Mouse (Mus musculus) neural tube, embryonic 10.5 days (tissue): Measurements from ENCODE around the gene Ahdc1.

Source experiments
- DNase-seq: peaks from one replicate; pipeline ENCODE4 v3.0.0-alpha.2; 2017; ENCODE audit warnings: low spot score; ENCODE audit errors: extremely low spot score

Ahdc1 gene

DNA sequence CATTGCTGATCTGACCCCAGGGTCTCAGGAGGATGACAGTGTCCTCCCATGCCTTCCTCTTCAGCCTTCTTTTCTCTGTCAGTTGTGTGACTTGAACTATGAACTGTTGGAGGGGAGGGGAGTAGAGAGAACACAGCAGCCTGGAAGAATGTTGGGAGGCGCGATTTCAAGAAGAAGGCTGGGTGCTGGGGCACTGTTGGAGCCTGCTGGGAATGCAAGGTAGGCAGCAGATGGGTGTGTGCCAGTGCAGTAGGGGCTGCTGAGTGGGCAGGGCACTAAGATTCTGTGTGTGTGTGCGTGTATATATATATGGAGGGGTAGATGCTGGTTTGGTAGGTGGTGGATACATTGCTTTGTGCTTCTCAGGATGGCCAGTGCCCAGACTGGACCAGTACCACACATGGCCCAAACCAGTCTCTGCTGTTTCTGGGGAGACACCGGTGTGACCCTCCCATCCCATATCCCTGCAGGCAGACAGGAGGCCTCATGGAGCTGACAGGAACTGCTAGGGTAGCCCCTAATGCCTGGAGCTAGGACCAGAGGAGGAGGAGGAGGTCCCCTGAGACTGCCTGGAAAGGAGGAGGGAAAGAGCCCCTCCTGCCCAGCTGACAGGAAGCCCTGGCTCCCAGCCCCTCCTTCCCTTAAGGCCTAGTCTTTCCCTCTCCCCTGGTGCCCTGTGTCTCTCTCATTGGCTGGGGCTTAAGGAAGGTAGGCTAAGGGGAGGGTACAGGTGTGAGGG, 5.8 kb downstream of the Ahdc1 start:
- DNase-seq, result no peak

DNA sequence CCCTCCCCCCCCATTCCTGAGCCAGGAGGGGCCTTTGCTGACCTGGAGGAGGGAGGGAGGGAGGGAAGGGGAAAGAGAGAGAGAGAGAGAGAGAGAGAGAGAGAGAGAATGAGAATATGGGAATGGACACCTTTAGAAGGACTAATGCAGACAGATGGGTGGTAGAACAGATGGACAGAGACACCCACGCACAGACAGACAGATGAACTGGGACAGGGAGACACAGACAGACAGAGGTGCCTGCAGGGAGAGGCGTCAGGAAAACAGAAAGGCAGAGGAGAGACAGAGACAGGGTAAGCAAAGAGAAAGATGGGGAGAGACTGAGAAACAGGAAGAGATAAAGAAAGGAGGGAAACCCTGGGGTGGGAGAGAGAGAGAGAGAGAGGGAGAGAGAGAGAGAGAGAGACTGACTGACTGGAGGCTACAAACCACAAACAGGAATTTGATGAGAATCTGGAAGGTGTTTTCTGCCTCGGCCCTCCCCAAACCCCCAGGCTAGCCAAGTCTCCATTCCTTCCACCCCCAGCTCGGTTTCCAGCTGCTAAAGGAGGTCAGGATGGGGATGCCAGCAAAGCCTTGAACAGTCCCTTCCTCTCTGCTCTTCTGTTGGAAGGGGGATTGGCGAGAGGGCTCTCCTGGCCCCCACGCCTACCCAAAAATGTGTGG, 6.7 kb downstream of the Ahdc1 start:
- DNase-seq, result no peak

GRCm38 (mm10) chr4:133018263-133018798, 7.3 kb downstream of the Ahdc1 start:
- DNase-seq, result no peak

- DNase-seq, result no peak
Observed at GRCm38 (mm10) chr4:133020721-133021120, 9.7 kb downstream of the Ahdc1 start.

DNA sequence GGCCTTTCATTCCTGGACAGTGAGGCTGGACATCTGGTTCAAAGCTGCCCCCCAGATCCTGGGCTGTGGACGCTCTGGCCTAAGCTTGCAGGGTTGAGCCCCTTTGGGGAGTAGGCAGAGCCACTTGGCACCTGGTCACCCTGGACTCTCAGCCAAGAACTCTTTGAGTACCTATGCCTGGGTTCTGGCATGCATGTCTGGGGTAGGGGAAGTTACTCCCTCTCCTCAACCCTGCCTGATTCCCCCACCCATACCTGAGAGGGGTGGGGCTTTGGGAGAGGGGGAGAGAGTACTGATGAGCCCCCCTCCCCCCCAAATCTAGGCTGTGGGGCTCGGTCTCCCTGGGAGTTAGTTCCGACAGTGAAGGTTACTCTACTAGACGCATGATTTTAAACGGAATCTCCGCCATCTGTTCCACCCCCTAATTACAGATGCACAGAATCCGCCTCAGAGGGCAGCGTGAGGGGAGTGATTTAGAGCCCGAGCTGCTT, 10.2 kb downstream of the Ahdc1 start:
- no peak for DNase-seq

DNA sequence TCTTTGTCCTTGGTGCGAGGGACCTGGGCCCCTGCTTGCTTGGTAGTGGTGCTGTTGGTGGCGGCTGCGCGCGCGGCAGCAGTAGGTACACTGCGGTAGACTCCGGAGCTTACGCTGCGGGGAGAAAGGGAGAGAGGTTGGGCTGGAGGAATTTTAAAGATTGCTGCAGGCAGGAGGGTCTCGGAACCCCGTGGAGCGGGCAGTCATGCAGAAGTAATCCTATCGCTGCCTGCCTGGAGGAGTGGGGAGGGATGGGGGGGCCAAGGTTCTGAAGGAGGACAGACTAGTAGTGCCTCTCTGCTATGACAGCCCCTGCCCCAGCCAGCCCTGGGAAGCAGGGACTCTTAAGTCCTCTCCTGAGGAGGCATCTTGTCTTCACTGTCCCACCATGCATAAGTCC, 11.2 kb downstream of the Ahdc1 start:
- no peak for DNase-seq

- DNase-seq, result no peak
Observed at GRCm38 (mm10) chr4:133022954-133023635, 12.0 kb downstream of the Ahdc1 start.

DNA sequence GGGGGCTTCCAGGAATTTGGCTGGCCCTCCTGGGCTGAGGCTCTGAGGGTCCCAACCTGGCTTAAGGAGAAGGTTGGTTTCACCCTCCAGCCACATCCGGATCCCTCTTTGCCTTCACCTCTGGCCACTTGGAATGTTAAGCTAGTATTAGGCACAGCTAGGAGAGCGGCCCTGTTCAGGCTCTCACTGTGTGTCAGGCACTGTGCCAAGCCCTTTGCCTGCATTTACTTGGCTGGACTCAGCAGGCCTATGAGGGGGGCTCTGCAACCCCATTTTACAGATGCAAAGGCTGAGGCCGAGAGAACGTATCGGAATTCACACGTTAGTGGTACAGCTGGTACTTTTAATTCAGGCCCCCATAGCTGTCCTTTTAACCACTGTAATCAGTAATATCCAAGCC, 12.6 kb downstream of the Ahdc1 start:
- no peak for DNase-seq

DNA sequence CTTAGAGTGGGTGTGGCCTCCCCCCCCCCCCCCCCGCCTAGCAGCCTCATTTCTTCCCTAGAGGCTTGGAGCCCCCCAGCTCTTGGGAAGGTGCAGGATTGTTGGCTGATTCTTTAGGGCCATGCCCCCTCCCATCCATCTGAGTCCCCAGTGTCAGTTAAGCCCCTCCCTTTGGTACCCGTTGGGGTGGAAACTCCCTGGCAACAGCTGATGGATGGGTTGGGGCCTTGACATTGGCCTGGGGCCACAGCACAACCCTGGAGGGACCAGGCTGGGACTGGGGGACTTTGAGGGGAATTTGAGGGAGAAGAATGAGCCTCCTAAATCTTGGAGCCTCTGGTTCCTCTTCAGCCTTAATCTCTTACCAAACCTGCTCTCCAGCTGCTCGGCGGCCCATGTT, 13.3 kb downstream of the Ahdc1 start:
- DNase-seq, result no peak

DNA sequence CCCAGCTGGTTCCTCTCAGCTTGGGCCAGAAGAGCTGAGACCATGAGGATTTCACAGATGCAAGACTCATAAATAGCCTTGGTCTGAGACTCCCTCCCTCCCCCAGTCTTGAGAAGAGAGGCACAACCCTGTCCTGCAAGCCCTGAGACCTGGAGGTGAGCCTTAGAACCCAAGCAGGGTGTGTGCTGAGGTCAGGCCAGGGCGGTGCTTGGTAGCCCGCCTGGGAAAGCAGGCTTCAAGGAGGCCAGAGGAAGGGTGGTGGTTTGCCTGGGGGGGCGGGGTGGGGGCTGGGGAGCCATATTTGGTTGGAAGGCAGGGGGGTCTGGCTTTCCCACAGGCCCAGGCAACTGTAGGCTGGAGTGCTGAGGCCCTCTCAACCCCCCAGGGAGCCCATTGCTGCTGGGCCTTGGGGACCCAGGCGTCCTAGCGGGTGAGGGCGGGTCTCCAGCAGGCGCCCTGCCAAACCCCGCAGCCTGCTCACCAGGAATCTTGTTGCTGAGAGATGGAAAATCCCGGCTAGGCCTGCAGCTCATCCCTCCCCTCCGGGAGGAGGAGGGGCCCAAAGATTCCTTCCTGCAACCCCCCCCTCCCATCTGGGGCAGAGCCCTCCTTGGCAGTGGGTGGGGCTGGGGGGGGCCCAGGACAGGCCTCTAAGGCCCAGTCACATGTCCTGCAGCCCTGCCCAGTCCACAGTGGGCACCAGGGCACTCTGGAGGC, 14.1 kb downstream of the Ahdc1 start:
- no peak for DNase-seq

GRCm38 (mm10) chr4:133026272-133026671, 15.2 kb downstream of the Ahdc1 start:
- DNase-seq, result no peak

DNA sequence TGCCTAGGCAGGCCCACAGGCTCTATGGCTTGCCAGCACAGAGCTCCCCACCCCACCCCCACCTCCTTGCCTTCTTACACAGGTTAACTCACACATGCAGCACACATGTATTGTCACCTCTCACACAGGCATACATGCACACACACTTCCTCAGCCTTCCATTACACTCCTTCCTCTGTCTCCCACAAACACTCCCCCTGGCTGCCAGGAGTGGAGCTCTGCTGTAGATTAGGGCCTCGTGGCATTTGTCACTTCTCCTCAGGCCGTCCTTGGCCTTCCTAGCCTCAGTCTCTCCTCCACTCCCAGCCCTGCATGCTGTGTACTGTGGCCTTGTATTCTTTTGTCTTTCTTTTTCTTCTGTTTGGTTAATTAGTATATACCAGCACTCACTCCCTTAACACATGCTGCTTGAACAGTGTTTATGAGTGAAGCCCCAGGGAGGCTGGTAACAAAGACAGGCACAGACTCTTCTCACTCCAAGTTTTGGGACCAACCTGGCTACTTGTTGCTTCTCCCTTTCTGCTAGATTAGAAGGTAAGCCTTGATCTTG, 15.8 kb downstream of the Ahdc1 start:
- DNase-seq, result no peak

GRCm38 (mm10) chr4:133027721-133028120, 16.7 kb downstream of the Ahdc1 start:
- no peak for DNase-seq

- no peak for DNase-seq
Observed at GRCm38 (mm10) chr4:133028193-133028592, 17.1 kb downstream of the Ahdc1 start.

- no peak for DNase-seq
Observed at GRCm38 (mm10) chr4:133028875-133029274, 17.8 kb downstream of the Ahdc1 start.

DNA sequence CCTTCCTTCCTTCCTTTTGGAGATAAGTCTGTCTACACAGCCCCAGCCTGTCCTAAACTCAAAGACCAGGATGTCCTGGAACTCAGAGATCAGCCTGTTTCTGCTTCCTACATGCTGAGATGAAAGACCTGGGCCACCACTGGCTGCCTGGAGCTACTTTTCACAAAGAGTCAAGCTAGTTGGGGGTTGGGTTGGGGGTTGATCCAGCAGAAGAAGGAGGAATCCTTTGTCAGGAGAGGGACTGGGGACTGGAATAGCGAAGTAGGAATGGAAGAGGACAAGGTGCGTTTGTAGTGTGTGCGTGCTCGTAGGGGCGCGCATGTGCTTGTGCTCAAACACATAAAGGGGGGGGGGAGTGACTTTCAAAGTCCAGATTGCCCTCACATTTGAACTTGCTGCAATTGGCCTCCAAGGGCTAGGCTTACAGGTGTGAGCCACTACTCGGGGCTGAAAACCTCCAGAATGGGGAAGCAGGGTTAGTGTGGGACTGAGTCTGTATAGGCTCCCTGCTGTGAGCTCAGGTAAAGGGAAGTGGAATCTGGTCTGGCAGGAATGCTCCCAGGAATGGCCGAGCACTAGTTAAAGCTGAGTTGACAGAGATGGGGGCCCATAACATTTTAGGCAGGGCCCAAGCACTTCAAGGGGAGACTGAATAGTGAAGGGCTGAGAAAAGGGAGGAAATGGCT, 21.5 kb downstream of the Ahdc1 start:
- DNase-seq, result no peak

GRCm38 (mm10) chr4:133034478-133034877, 23.4 kb downstream of the Ahdc1 start:
- no peak for DNase-seq

DNA sequence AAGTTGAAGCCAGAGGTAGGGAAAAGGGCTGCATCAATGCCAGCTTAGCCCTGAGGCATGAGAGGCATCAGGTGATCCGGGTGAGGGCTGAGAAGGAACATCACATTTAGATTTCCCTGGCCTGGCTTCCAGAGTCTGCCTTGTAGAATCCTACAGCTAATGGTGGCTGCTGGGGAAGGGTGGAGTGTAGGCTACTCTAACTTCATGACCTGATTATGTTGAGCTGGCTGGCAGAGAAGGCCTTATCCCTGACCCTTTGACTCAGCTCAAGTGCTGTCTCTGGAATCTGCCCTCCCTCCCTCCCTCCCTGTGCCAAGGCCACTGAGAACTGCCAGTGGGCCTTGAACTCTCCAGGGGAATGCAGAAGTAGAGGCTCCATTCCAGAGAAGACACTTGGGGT, 24.4 kb downstream of the Ahdc1 start:
- DNase-seq, result no peak

- DNase-seq, result no peak
Observed at GRCm38 (mm10) chr4:133035946-133036345, 24.9 kb downstream of the Ahdc1 start.

- no peak for DNase-seq
Observed at GRCm38 (mm10) chr4:133037293-133037692, 26.2 kb downstream of the Ahdc1 start.

GRCm38 (mm10) chr4:133037798-133038197, 26.7 kb downstream of the Ahdc1 start:
- DNase-seq, result no peak
